Mouse (Mus musculus) heart, postnatal 0 days (tissue): Measurements from ENCODE around the gene Ercc6l.

Experiments
- CTCF ChIP-seq: IDR thresholded peaks from 2 replicates; pipeline ENCODE4 v1.5.1; 2016; ENCODE audit warnings: antibody characterized with exemption, control low read depth, low read depth
- EP300 ChIP-seq: IDR thresholded peaks from 2 replicates; pipeline ENCODE4 v1.6.1; 2016; ENCODE audit warnings: antibody characterized with exemption, low read depth

- TF ChIP-seq CTCF (no peak), EP300 (no peak)
Measured at GRCm38 (mm10) chrX:102141157-102141556, 15.7 kb downstream of the Ercc6l start.
